Mouse (Mus musculus) brain, embryonic 14.5 days (tissue): ENCODE measurements around the gene Cela1.

Experiments used
- CTCF ChIP-seq: fragments of 200-500 bp; IDR thresholded peaks from 2 replicates; pipeline ENCODE4 v1.5.1; 2012; ENCODE audit warnings: inconsistent platforms, mild to moderate bottlenecking, moderate library complexity, borderline replicate concordance; ENCODE audit not compliant: insufficient read depth, insufficient read length; ENCODE audit errors: extremely low read depth
- POLR2A ChIP-seq: fragments of 200-500 bp; IDR thresholded peaks from 2 replicates; pipeline ENCODE4 v1.6.1; 2012; ENCODE audit warnings: mild to moderate bottlenecking, inconsistent platforms, borderline replicate concordance; ENCODE audit not compliant: poor library complexity, insufficient read depth, insufficient read length, severe bottlenecking; ENCODE audit errors: extremely low read depth

- TF ChIP-seq POLR2A (no peak), CTCF (no peak)
Measured at GRCm38 (mm10) chr15:100685849-100686248, 1.9 kb downstream of the Cela1 start.
